Mouse (Mus musculus) effector memory CD4-positive, alpha-beta T cell, adult 5 months (primary cell): ENCODE results near the gene Lnpep. TPM values are rescaled to one million over a fixed set of nuclear protein-coding genes. Genes with fewer than 3 reads are reported as not detected.

Source experiments
- polyA plus RNA-seq: library from polyadenylated mRNA; unstranded; fragments of 100-300 nt; shearing (Covaris generic); gene quantifications from one replicate; pipeline ENCODE4 v1.2.1, GENCODE M21; 2017

The Lnpep gene
- polyA plus RNA-seq = 73.5 TPM

GRCm38 (mm10) chr17:17624957-17625586 lies at the start of gene Lnpep:
Gene Lnpep (minus strand): TSS chr17:17625050.

Other genes starting within 250 kb of the Lnpep start
- gene Lix1, start 222.4 kb downstream of the Lnpep start, polyA plus RNA-seq = not detected
- gene Vmn2r90, start 78.7 kb upstream of the Lnpep start, polyA plus RNA-seq = not detected
- gene Spaca6, start 202.1 kb upstream of the Lnpep start, polyA plus RNA-seq = 3.4 TPM
- not detected for gene Has1, start 230.2 kb upstream of the Lnpep start, polyA plus RNA-seq